Mouse (Mus musculus): ENCODE results near the gene Ptov1. TPM values are rescaled to one million over a fixed set of nuclear protein-coding genes. Genes with fewer than 3 reads are reported as not detected.

Gene Ptov1
- 100 to 1,000 TPM; 155 to 172 TPM for total RNA-seq (2021)
- polyA plus RNA-seq (2012; rRNA removed): 293 and 317 TPM in 2 replicates
- long read RNA-seq, transcript Ptov1-201 (12 exons, 1,883 nt): major isoform, 58 of 176 reads
- long read RNA-seq, partial matches to known transcripts: 14 of 176 reads
- long read RNA-seq, other reads (novel, unspliced or antisense): 104 of 176 reads

- intact Hi-C loops (cut with DNase I): loop anchor here (2.0 kb wide), 2 partner anchors 15 to 21 kb away; no protein-coding TSS in a partner anchor
- peak within 1 kb of the TSS; percentile 72 for H3K4me3 ChIP-seq
Measured at GRCm38 (mm10) chr7:44869697-44870528, at the start of gene Ptov1. Gene Ptov1, minus strand, starts transcription at chr7:44869788.

DNA sequence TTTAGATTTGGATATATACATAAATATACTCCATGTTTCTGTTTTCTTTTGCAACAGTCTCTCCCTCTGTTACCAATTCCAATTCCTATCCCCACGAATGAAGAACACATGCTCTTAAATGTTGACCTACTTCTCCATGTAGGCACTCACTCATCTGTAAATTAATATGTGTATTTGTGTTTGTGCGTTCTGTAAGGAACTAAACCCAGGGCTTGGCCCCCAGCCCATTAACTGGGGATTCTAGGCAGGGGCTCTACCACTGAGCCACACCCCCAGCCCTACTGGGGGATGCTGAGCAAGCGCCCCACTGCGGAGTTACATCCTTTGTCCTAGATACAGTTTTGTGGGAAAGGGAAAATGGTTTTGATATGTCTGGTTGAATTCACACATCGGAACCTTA, 49.5 kb upstream of the Ptov1 start:
- H3K27me3 ChIP-seq (ENCODE audit: control insufficient read depth, insufficient read depth, low read length): no peaks in the 10 kb centered on the region
- TF ChIP-seq POLR2A (IDR thresholded peaks at IDR 0.05; ENCODE audit: insufficient read depth, low read depth, low read length): no peak
- no peak for TF ChIP-seq EP300 (IDR thresholded peaks at IDR 0.05; ENCODE audit: insufficient read depth, low read depth, low read length)
- no peak for TF ChIP-seq CTCF (IDR thresholded peaks at IDR 0.05)
- no peak overlapping the region for H3K27ac ChIP-seq
- H3K79me2 ChIP-seq (replicated peaks; ENCODE audit: control insufficient read depth, insufficient read depth, low read length): 0 out of 2 replicates have a peak, but pooled peaks cover 2% of the 10 kb centered on the region
- peaks cover 1% of the 10 kb centered on the region; the same call in 1 of the 2 replicates for H3K4me1 ChIP-seq (ENCODE audit: control insufficient read depth, insufficient read depth, low read length)
- no peak for DNase-seq
- H3K4me3 ChIP-seq: no peak overlapping the region
- H3K9ac ChIP-seq (ENCODE audit: low read depth, low read length): no peak overlapping the region
- intact Hi-C loops (cut with DNase I): no loop called here
- H3K36me3 ChIP-seq (ENCODE audit: control insufficient read depth, insufficient read depth, low read length): no peaks in the 10 kb centered on the region
- WGBS: 86% methylated on average over 5 of the region's 5 CpGs

More at GRCm38 (mm10) chr7:44869697-44870528, at the start of gene Ptov1:
- Histone ChIP-seq H3K27me3 (ENCODE audit: control insufficient read depth, insufficient read depth, low read length) (no peaks in the 10 kb centered on the region), H3K9ac (ENCODE audit: low read depth, low read length) (peak within 1 kb of the TSS; percentile 95), H3K36me3 (ENCODE audit: control insufficient read depth, insufficient read depth, low read length) (no peaks in the 10 kb centered on the region; the same call in 1 of the 2 replicates), H3K27ac (peak within 1 kb of the TSS; percentile 94), H3K79me2 (replicated peaks; ENCODE audit: control insufficient read depth, insufficient read depth, low read length) (no peaks in the 10 kb centered on the region; the same call in 1 of the 2 replicates), H3K4me1 (ENCODE audit: control insufficient read depth, insufficient read depth, low read length) (peaks cover 28% of the 10 kb centered on the region)
- 4% methylated on average over 29 of the region's 29 CpGs for WGBS
- DNase-seq: peak; percentile 88 to 94
- TF ChIP-seq CTCF (IDR thresholded peaks at IDR 0.05): peak; percentile 17
- peak; percentile 89 for TF ChIP-seq POLR2A (IDR thresholded peaks at IDR 0.05; ENCODE audit: insufficient read depth, low read depth, low read length)
- peak; percentile 93 for TF ChIP-seq EP300 (IDR thresholded peaks at IDR 0.05; ENCODE audit: insufficient read depth, low read depth, low read length)

GRCm38 (mm10) chr7:44918219-44918618, 48.6 kb upstream of the Ptov1 start:
- peaks cover 1% of the 10 kb centered on the region; the same call in 1 of the 2 replicates for H3K4me1 ChIP-seq (ENCODE audit: control insufficient read depth, insufficient read depth, low read length)
- no peak overlapping the region for H3K4me3 ChIP-seq
- 50% methylated on average over 3 of the region's 3 CpGs for WGBS
- 0 out of 2 replicates have a peak, but pooled peaks cover 2% of the 10 kb centered on the region for H3K79me2 ChIP-seq (replicated peaks; ENCODE audit: control insufficient read depth, insufficient read depth, low read length)
- intact Hi-C loops (cut with DNase I): no loop called here
- H3K27me3 ChIP-seq (ENCODE audit: control insufficient read depth, insufficient read depth, low read length): no peaks in the 10 kb centered on the region
- DNase-seq: no peak
- H3K9ac ChIP-seq (ENCODE audit: low read depth, low read length): no peak overlapping the region
- H3K36me3 ChIP-seq (ENCODE audit: control insufficient read depth, insufficient read depth, low read length): no peaks in the 10 kb centered on the region
- no peak for TF ChIP-seq POLR2A (IDR thresholded peaks at IDR 0.05; ENCODE audit: insufficient read depth, low read depth, low read length)
- no peak for TF ChIP-seq CTCF (IDR thresholded peaks at IDR 0.05)
- TF ChIP-seq EP300 (IDR thresholded peaks at IDR 0.05; ENCODE audit: insufficient read depth, low read depth, low read length): no peak
- no peak overlapping the region for H3K27ac ChIP-seq

DNA sequence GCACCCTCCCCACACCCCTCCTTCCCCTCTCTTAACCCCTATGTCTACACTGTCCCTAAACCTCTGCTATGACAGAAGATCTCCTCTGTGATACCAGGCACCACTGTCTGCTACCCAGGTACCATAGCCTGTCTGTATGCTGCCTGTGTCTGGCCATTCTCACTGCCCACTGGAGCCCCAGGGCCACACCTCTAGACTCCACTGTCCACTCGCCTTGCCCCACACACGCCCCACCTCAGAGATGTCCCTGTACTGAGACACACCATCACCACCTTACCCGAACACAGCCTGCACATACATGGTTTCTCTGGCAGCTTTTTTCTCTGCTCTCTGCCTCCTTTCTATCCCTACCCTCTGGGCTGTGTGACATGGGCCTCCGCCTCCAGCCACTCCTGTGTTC, 47.3 kb upstream of the Ptov1 start:
- H3K4me3 ChIP-seq: no peak overlapping the region
- H3K79me2 ChIP-seq (replicated peaks; ENCODE audit: control insufficient read depth, insufficient read depth, low read length): 0 out of 2 replicates have a peak, but pooled peaks cover 2% of the 10 kb centered on the region
- no peaks in the 10 kb centered on the region for H3K27me3 ChIP-seq (ENCODE audit: control insufficient read depth, insufficient read depth, low read length)
- no peak overlapping the region for H3K9ac ChIP-seq (ENCODE audit: low read depth, low read length)
- peaks cover 1% of the 10 kb centered on the region; the same call in 1 of the 2 replicates for H3K4me1 ChIP-seq (ENCODE audit: control insufficient read depth, insufficient read depth, low read length)
- WGBS: 95% methylated on average over 4 of the region's 4 CpGs
- H3K27ac ChIP-seq: no peak overlapping the region
- intact Hi-C loops (cut with DNase I): no loop called here
- no peaks in the 10 kb centered on the region for H3K36me3 ChIP-seq (ENCODE audit: control insufficient read depth, insufficient read depth, low read length)
- TF ChIP-seq EP300 (IDR thresholded peaks at IDR 0.05; ENCODE audit: insufficient read depth, low read depth, low read length): no peak
- no peak for TF ChIP-seq CTCF (IDR thresholded peaks at IDR 0.05)
- TF ChIP-seq POLR2A (IDR thresholded peaks at IDR 0.05; ENCODE audit: insufficient read depth, low read depth, low read length): no peak
- no peak for DNase-seq

DNA sequence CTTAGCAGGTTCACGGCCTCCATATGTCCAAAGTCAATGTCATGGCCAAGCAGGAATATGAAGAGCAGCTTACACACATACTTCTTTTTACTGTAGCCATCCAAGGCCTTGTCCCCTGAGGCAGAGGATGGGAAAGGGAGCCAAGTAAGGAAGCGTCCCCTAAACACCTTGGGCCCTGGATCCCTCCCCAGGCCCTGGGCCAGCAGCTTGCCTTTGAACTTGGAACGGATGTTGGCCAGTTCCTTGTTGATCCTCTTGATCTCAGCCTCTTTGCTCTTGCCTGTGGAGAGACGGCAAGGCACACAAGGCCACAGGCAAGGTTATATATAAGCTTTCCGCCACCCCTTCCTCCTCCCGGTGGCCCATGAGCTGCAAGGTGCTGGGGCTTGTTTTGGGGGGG, 46.6 kb upstream of the Ptov1 start:
- Histone ChIP-seq H3K9ac (ENCODE audit: low read depth, low read length) (no peak overlapping the region), H3K4me3 (no peak overlapping the region), H3K27me3 (ENCODE audit: control insufficient read depth, insufficient read depth, low read length) (no peaks in the 10 kb centered on the region), H3K27ac (no peak overlapping the region), H3K4me1 (ENCODE audit: control insufficient read depth, insufficient read depth, low read length) (peaks cover 1% of the 10 kb centered on the region; the same call in 1 of the 2 replicates), H3K79me2 (replicated peaks; ENCODE audit: control insufficient read depth, insufficient read depth, low read length) (0 out of 2 replicates have a peak, but pooled peaks cover 2% of the 10 kb centered on the region), H3K36me3 (ENCODE audit: control insufficient read depth, insufficient read depth, low read length) (no peaks in the 10 kb centered on the region)
- intact Hi-C loops (cut with DNase I): no loop called here
- no peak for TF ChIP-seq EP300 (IDR thresholded peaks at IDR 0.05; ENCODE audit: insufficient read depth, low read depth, low read length)
- no peak for TF ChIP-seq POLR2A (IDR thresholded peaks at IDR 0.05; ENCODE audit: insufficient read depth, low read depth, low read length)
- no peak for TF ChIP-seq CTCF (IDR thresholded peaks at IDR 0.05)
- WGBS: 51% methylated on average over 6 of the region's 6 CpGs
- no peak for DNase-seq

Measured in heart, adult 2 months (tissue).